Mouse (Mus musculus): ENCODE data around the gene Fgd3. TPM values are rescaled to one million over a fixed set of nuclear protein-coding genes. Genes with fewer than 3 reads are reported as not detected.
A peak's percentile ranks its signal among the peaks of the same experiment; 100 is the strongest.

The Fgd3 gene
- total RNA-seq, 2 experiments from 2014 or later: 6.7 to 7.0 TPM

DNA sequence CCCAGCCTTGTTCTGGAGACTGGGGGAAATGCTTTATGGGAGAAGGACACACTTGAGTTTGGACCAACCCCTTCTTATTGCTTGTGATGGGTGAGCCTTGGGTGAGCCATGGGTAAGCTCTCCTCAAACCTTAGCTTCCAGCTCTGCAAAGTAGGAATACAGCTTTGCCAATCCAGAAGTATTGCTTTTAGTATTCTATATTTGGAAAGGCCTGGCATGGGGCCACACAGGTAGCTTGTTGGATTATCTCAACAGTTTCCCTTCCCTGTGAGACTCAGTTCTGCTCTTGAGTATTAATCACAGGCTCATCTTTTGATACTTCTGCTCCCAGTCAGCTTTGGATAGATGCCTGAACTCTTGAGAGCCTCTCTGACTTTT, 22.6 kb upstream of the Fgd3 start:
- DNase-seq (ENCODE audit: low spot score in 2 of 2): no peak
- intact Hi-C loops (cut with DNase I): no loop called here

DNA sequence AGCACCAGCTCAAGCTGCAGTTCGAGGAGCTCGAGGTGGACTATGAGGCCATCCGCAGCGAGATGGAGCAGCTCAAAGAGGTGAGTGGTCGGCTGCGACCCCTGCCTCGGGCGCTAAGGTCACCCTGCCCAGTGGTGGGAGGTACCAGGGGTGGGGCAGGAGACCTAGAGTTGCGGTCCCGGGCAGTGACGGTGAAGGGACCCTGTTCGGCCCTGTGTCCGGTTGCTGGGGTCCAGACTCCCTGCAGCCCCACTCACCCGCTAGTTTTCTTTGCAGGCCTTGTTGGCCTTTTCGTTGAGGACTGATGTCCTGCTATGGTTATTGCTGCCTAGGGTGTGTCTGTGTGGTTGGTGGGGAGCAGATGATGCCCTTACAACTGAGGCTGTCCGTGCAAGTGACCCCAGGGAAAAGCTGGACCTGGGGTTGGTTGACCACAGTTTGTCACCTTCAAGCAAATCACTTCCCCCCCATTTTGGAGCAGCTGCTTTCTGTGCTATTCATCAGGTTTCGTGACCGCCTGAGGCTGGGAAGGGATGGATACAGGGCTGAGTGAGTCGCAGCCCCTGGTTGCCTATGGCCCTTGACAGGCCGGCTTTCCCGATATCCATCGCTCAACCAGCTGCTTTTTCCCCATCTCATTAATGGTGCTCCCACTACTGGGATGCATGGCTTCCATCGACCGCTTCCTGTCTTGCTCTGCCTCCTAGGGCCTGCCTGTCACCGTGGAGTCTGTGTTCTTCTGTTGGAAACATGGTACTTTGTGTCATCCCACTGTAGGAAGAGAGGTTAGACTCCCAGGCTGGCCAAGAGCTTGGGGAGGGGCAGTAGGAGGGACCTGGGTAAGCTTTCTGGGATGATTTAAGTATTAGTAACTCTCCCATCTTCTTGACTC, 22.0 kb upstream of the Fgd3 start:
- DNase-seq (ENCODE audit: low spot score in 2 of 2): peak in 1 of 2 experiments; percentile 12
- intact Hi-C loops (cut with DNase I): loop anchor here (2.0 kb wide), 1 partner anchor 39 kb away; no protein-coding TSS in a partner anchor

DNA sequence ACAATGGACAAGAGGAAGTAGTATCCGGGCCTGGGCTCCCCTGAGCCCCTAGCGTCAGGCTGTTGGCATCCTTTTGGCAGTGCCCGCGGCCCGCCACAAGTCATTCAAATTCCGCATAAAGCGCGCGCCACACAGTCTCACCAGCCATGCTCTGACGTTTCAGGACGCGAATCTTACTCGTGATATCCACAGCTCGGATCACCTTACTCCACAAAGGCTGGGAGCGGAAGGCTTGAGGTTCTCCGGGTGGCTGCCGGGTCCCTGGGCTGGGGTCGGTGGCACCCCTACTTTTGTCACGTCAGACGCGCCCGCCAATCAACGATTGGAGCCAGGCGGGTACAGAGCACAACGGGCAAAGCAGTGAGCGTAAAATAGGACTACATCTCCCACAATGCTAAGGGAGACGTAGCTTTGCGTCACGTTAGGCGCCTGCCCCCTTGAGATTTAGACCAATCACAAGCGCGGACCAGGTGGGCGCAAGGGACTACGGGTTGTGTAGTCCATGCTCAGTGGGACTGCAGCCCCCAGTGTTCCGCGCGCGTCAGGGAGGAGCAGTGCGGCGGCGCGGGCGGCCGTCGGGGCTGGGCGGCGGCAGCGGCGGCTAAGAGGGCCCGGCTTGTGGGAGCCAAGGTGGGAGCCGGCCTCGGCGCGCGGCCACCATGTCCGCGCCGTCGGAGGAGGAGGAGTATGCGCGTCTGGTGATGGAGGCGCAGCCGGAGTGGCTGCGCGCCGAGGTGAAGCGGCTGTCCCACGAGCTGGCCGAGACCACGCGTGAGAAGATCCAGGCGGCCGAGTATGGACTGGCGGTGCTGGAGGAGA, 21.1 kb upstream of the Fgd3 start, which contains the start of gene Bicd2:
Gene Bicd2, plus strand, starts transcription at position 574 of the 819 bp plus-strand sequence.
- intact Hi-C loops (cut with DNase I): loop anchor here (2.0 kb wide), 1 partner anchor 40 kb away; no protein-coding TSS in a partner anchor
- peak; percentile 96 to 98 for DNase-seq (ENCODE audit: low spot score in 2 of 2)

- peak in 1 of 2 experiments; percentile 45 for DNase-seq (ENCODE audit: low spot score in 2 of 2)
- intact Hi-C loops (cut with DNase I): no loop called here
Observed at GRCm38 (mm10) chr13:49338893-49339546, 18.9 kb upstream of the Fgd3 start.

GRCm38 (mm10) chr13:49335077-49335982, 15.2 kb upstream of the Fgd3 start:
- intact Hi-C loops (cut with DNase I): no loop called here
- no peak for DNase-seq (ENCODE audit: low spot score in 2 of 2)

DNA sequence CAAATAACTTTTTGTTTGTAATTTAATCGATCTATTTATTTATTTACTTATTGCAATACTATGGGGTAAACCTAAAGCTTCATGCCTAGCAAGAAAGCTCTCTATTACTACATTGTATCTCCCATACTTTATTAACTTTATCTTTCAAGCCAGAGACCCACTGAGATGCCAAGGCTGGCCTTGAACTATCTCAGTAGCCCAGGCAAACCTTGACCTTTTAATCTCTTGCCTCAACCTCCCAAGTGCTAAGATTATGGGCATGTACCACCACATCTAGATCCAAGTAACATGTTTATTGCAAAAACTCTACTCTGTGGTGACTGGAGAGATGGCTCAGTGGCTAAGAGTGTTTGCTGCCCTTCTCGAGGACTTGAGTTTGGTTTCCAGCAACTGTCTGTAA, 13.1 kb upstream of the Fgd3 start:
- intact Hi-C loops (cut with DNase I): no loop called here
- DNase-seq (ENCODE audit: low spot score in 2 of 2): no peak

GRCm38 (mm10) chr13:49328101-49328500, 8.0 kb upstream of the Fgd3 start:
- no peak for DNase-seq (ENCODE audit: low spot score in 2 of 2)
- intact Hi-C loops (cut with DNase I): loop anchor here (10.0 kb wide), 1 partner anchor 317 kb away; no protein-coding TSS in a partner anchor

GRCm38 (mm10) chr13:49326246-49327206, 6.4 kb upstream of the Fgd3 start:
- DNase-seq (ENCODE audit: low spot score in 2 of 2): peak; percentile 71 to 73
- intact Hi-C loops (cut with DNase I): loop anchor here (2.0 to 10.0 kb wide), 2 partner anchors 54 to 318 kb away; no protein-coding TSS in a partner anchor

DNA sequence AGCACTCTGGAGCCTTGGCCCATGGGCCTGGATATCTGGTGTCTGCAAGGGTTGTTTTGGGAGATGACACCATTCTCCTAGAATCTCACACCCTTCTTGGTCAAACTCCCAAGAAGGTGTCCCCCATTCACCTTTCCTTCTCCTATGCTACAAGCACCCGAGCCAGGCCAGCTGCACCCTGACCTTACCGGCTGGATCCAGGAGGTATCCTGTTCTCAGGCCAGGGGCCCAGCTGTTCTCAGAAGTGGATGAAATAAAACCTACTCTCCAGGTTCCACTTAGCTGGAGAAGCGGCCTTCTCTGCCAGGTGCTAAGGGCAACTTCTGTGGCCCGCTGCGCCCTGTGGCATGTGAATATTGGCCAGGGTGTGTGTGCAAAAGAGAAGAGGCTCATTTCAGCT, 4.8 kb upstream of the Fgd3 start:
- DNase-seq (ENCODE audit: low spot score in 2 of 2): no peak
- intact Hi-C loops (cut with DNase I): loop anchor here (10.0 kb wide), 1 partner anchor 320 kb away; no protein-coding TSS in a partner anchor

- intact Hi-C loops (cut with DNase I): loop anchor here (10.0 kb wide), 1 partner anchor 322 kb away; no protein-coding TSS in a partner anchor
- DNase-seq (ENCODE audit: low spot score in 2 of 2): peak; percentile 64 to 91
Observed at GRCm38 (mm10) chr13:49322739-49323138, 2.6 kb upstream of the Fgd3 start.

DNA sequence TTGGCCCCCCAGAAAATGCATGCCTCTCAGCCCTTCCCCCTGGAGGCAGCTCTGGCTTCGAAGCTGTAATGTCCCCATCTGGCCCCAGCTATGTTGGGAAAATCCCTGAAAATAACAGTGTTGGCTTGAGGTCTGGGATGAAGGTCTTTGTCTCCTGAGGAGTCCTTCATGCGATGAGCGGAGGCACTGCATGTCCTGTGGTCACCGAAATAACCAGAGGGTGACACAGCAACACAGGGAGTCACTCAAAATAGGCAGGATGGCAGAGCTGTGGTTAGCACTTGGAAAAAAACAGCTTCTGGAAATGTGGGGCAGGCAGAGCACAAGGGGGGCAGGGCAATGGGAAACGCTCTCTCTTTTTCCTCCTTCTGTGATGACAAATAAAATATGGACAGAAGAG, 2.1 kb upstream of the Fgd3 start:
- DNase-seq (ENCODE audit: low spot score in 2 of 2): peak in 1 of 2 experiments; percentile 48
- intact Hi-C loops (cut with DNase I): loop anchor here (10.0 kb wide), 1 partner anchor 323 kb away; no protein-coding TSS in a partner anchor

DNA sequence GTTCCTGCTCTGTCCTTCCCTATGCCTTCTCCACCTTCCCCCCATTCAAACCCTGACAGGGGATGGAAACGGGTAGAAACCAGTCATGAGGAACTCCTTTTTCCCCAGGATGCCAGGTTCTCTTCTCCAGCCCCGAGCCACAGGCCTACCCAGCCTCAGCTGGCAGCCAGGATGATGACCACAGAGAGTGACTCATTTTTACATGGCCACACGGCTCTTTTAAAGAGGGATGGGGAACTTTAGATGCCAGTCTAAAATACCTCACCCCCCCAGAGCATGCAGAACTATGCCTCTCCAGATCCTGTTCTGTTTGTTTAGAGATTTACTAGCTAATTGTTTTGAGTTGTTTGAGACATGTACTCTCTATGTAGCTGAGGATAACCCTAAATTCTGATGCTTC, 1.3 kb upstream of the Fgd3 start:
- intact Hi-C loops (cut with DNase I): loop anchor here (10.0 kb wide), 1 partner anchor 323 kb away; no protein-coding TSS in a partner anchor
- no peak for DNase-seq (ENCODE audit: low spot score in 2 of 2)

- intact Hi-C loops (cut with DNase I): loop anchor here (10.0 kb wide), 1 partner anchor 324 kb away; no protein-coding TSS in a partner anchor
- DNase-seq (ENCODE audit: low spot score in 2 of 2): no peak
Observed at GRCm38 (mm10) chr13:49320514-49320913, 403 bp upstream of the Fgd3 start.

DNA sequence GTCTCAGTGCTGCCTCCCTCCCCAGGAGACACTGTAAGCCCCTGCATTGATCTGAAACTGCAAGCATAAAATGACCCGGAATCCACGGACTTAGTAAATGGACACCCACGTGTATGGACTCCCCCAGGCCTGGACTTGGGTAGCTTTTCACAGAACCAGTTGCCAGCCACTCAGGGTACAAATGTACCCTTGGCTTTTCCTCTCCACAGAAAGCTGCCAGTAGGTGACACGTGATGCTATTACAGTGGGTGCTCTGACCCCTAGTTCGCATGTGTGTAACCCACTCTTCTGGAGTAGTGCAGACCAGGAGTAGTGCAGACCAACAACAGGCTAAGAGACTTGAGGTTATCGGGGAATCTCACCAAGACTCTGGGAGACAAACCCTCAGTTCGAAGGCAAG, 2.2 kb downstream of the Fgd3 start:
- no peak for DNase-seq (ENCODE audit: low spot score in 2 of 2)
- intact Hi-C loops (cut with DNase I): no loop called here

DNA sequence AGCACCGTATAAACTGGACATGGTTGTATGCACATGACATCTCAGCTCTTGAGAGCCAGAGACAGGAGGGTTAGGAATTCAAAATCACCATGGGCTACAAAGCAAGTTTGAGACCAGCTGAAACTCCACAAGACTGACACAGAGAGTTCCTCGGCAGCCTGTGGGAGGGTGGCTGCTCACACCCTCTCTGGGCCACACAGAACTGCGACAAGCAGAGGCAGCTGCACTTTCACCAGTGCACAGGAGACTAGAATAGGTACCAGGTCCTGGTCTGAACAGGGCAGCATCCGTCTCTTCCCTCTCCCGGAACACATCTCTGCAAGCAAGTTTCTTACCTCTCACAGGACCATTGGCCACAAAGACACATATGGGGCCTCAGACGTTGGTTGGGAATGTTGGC, 2.6 kb downstream of the Fgd3 start:
- intact Hi-C loops (cut with DNase I): no loop called here
- no peak for DNase-seq (ENCODE audit: low spot score in 2 of 2)

DNA sequence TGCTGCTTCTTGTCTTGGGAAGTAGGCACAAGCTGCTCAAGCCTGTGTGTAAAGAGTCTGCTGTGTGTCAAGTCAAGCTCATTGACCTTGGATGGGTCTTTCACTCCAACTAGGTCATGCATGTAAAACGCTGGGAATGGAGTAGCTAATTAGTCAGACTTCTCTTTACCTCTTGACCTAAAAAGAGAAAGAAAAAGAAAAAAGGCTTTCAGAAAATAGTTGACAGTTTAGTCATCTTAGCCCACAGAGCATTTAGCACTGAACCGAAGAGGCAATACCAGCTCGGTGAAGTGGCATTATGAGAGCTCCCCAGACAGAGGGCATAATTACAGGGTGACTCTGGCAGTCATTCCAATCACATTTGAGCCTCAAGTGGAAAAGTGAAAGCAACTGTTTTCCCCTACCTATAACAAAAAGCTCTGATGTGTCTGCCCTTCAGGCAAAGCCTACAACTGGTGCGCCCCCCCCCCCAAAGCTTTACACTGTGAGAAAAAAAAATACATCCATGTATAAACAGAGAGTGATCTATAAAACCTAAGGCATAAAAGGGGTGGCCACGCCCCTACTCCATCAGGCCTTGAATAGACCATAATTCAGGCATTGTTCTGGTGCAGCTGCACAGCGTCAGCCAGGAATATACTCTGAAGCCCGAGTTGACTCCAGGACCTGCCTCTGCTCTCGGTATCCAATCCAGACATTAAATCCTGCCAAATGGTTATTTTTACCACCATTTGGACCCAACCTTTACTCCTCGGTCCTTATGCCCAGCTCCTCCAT, 3.5 kb downstream of the Fgd3 start:
- intact Hi-C loops (cut with DNase I): no loop called here
- DNase-seq (ENCODE audit: low spot score in 2 of 2): no peak

All from left cerebral cortex, postnatal 14 days (tissue).